Mouse (Mus musculus) ES-Bruce4 (cell line): Measurements from ENCODE around the gene Prss57.

Source experiments
- CTCF ChIP-seq: IDR thresholded peaks from one replicate; pipeline ENCODE4 v1.8.1; 2011; ENCODE audit warnings: low read depth, low read length
- EP300 ChIP-seq: IDR thresholded peaks from 2 replicates; pipeline ENCODE4 v1.6.1; 2011; ENCODE audit warnings: low read depth, low read length; ENCODE audit not compliant: insufficient read depth
- POLR2A ChIP-seq: IDR thresholded peaks from one replicate; pipeline ENCODE4 v1.8.1; 2011; ENCODE audit warnings: low read length; ENCODE audit not compliant: insufficient read depth

DNA sequence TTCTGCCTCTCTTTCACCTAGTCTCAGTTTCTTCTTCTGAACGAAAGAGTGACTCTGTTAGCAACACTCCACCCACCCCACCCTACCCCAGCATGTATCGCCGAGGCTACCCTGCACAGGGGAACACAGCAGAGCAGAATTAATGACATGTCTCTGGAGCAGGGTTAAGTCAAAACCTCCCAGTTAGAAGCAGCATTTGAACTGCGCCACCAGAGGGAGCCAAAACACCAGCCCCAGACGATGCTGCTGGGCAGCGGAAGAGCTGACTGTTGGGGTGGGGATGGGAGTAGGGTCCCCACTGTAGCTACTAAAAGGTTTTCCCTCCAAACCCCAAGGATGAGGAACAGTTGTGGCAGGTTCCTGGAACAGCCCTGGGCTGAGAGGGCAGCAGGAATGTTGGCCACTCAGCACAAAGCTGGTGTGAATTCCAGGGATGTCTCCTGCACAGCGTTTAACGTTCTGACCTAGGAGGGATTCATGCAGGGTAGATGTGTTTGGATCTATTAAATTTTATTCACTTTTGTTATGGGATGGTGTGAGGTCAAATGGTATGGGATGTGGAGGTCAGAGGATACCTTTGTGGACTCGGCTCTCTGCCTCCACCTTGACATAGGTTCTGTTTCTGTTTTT, 44.1 kb upstream of the Prss57 start:
- TF ChIP-seq CTCF (peak; percentile 98), POLR2A (no peak), EP300 (0 out of 2 replicates have a peak, but pooled peaks have one; percentile 7)
